Mouse (Mus musculus) spleen, adult 2 months (tissue): ENCODE results near the gene Ttc19.

Source experiments
- CTCF ChIP-seq: fragments of 200-500 bp; IDR thresholded peaks from 2 replicates; pipeline ENCODE4 v1.5.1; 2011; ENCODE audit warnings: mild to moderate bottlenecking, inconsistent platforms; ENCODE audit not compliant: insufficient read depth, insufficient read length, insufficient replicate concordance; ENCODE audit errors: extremely low read depth
- POLR2A ChIP-seq: fragments of 200-500 bp; IDR thresholded peaks from 2 replicates; pipeline ENCODE4 v1.6.1; 2011; ENCODE audit warnings: low read depth, low read length, inconsistent platforms

GRCm38 (mm10) chr11:62265642-62266041, 15.6 kb upstream of the Ttc19 start:
- no peak for TF ChIP-seq POLR2A
- no peak for TF ChIP-seq CTCF
